Mouse (Mus musculus): ENCODE results near the gene Cyp27b1. TPM values are rescaled to one million over a fixed set of nuclear protein-coding genes. Genes with fewer than 3 reads are reported as not detected.

The Cyp27b1 gene
- polyA plus RNA-seq (2017; shearing (Covaris generic)): 1 to 10 TPM in 1 of 2 experiments, under 1 TPM in 1; 0.28 to 1.5 TPM

GRCm38 (mm10) chr10:127047954-127048353 lies at the start of gene Cyp27b1:
TSS of gene Cyp27b1 (plus strand) at chr10:127048250.

GRCm38 (mm10) chr10:127000529-127000928 lies 47.5 kb upstream of the Cyp27b1 start, which contains the start of gene Avil:
TSS of gene Avil (plus strand) at chr10:127000709.

GRCm38 (mm10) chr10:127030336-127031296 lies 17.4 kb upstream of the Cyp27b1 start, which contains the start of gene Tsfm:
TSS of gene Tsfm (minus strand) at chr10:127030840.

DNA sequence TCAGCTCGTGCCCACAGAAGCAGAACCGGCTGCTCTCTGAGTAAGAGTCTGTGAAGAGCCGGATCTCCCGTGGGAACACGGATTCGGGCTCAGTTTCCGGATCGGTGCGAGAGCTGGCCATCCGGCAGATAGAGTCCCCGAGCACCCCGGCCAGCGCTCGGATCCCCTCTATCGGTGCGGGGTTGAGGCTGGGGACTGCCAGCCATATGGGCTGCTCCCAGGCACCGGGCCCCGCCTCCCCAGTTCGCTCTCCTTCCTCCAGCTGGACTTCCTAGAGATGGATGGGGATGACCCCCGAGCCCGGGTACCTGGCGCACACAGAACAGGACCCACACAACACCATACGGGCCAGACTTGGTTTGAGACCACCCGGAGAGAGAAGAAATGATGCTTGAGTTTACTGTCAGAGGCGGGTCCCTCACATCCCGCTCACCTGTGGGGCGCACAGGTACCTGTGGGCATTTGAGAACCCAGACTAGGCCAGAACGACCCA lies 6.7 kb upstream of the Cyp27b1 start, which contains the start of the genes Mettl1 and Eef1akmt3:
Gene Mettl1 (plus strand): TSS at position 141 of the 493 bp plus-strand sequence.
Gene Eef1akmt3 (minus strand): TSS at position 240 of the 493 bp plus-strand sequence.

GRCm38 (mm10) chr10:127059968-127060916 lies 12.2 kb downstream of the Cyp27b1 start, which contains the start of gene March9:
TSS of gene March9 (minus strand) at chr10:127060184.

GRCm38 (mm10) chr10:127063239-127063872 lies 15.3 kb downstream of the Cyp27b1 start, which contains the start of gene Cdk4:
TSS of gene Cdk4 (plus strand) at chr10:127063534.

GRCm38 (mm10) chr10:127070190-127071121 lies 22.4 kb downstream of the Cyp27b1 start, which contains the start of gene Tspan31:
TSS of gene Tspan31 (minus strand) at chr10:127070264.

DNA sequence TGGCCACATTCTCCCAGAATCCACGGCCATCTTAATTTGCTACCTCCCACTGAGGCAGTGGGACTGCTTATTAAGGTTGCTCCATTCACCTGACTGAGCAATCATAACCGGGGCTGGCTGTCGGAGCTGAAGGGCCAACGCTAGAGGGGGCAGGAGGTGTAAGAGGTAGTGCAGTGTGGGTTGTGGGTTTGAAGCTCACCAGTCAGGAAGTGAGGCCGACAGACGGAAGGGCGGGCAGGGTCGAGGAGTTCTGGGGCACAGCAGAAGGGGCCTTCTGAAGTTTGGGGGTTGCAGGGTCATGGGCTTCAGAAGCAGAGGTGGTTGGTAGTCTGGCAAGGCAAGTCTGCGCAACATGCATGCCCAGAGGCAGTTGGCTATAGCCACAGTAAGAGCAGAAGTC lies 27.0 kb downstream of the Cyp27b1 start, which contains the start of gene Agap2:
Gene Agap2 (plus strand): TSS at position 205 of the 400 bp plus-strand sequence.

Other genes with a start within 250 kb of the Cyp27b1 start
- gene Atp23, start 146.9 kb upstream of the Cyp27b1 start, polyA plus RNA-seq (2017; shearing (Covaris generic)): 10 to 100 TPM; 18.6 to 22.9 TPM
- 10 to 100 TPM; 35.7 to 38.3 TPM for gene Ctdsp2, start 69.5 kb upstream of the Cyp27b1 start, polyA plus RNA-seq (2017; shearing (Covaris generic))
- 1 to 10 TPM in 1 of 2 experiments, under 1 TPM in 1; 0.22 to 1.5 TPM for gene Avil, start 47.5 kb upstream of the Cyp27b1 start, polyA plus RNA-seq (2017; shearing (Covaris generic))
- 10 to 100 TPM; 44.1 to 51.1 TPM for gene Tsfm, start 17.4 kb upstream of the Cyp27b1 start, polyA plus RNA-seq (2017; shearing (Covaris generic))
- 10 to 100 TPM; 21.4 to 21.8 TPM for gene Mettl1, start 6.8 kb upstream of the Cyp27b1 start, polyA plus RNA-seq (2017; shearing (Covaris generic))
- 1 to 10 TPM in 1 of 2 experiments, under 1 TPM in 1; 0.41 to 1.0 TPM for gene Eef1akmt3, start 6.7 kb upstream of the Cyp27b1 start, polyA plus RNA-seq (2017; shearing (Covaris generic))
- gene March9, start 11.9 kb downstream of the Cyp27b1 start, polyA plus RNA-seq (2017; shearing (Covaris generic)): 1 to 10 TPM; 1.5 to 2.8 TPM
- gene Cdk4, start 15.3 kb downstream of the Cyp27b1 start, polyA plus RNA-seq (2017; shearing (Covaris generic)): 100 to 1,000 TPM; 253 to 259 TPM
- 10 to 100 TPM; 86.6 to 89.1 TPM for gene Tspan31, start 22.0 kb downstream of the Cyp27b1 start, polyA plus RNA-seq (2017; shearing (Covaris generic))
- 10 to 100 TPM; 24.5 to 27.9 TPM for gene Agap2, start 27.0 kb downstream of the Cyp27b1 start, polyA plus RNA-seq (2017; shearing (Covaris generic))
- gene Os9, start 72.9 kb downstream of the Cyp27b1 start, polyA plus RNA-seq (2017; shearing (Covaris generic)): 100 to 1,000 TPM; 153 to 204 TPM
- gene B4galnt1, start 117.0 kb downstream of the Cyp27b1 start, polyA plus RNA-seq (2017; shearing (Covaris generic)): 100 to 1,000 TPM; 549 to 751 TPM
- gene Slc26a10, start 132.4 kb downstream of the Cyp27b1 start, polyA plus RNA-seq (2017; shearing (Covaris generic)): 1 to 10 TPM; 5.6 to 9.2 TPM
- 1 to 10 TPM in 1 of 2 experiments, under 1 TPM in 1; 0.33 to 3.3 TPM for gene Arhgef25, start 141.8 kb downstream of the Cyp27b1 start, polyA plus RNA-seq (2017; shearing (Covaris generic))
- 100 to 1,000 TPM in 1 of 2 experiments, 10 to 100 TPM in 1; 78.0 to 135 TPM for gene Dtx3, start 147.5 kb downstream of the Cyp27b1 start, polyA plus RNA-seq (2017; shearing (Covaris generic))
- 10 to 100 TPM; 31.5 to 32.3 TPM for gene Pip4k2c, start 163.3 kb downstream of the Cyp27b1 start, polyA plus RNA-seq (2017; shearing (Covaris generic))
- 1 to 10 TPM in 1 of 2 experiments, under 1 TPM in 1; 0.78 to 1.0 TPM for gene Kif5a, start 215.1 kb downstream of the Cyp27b1 start, polyA plus RNA-seq (2017; shearing (Covaris generic))
- 100 to 1,000 TPM in 1 of 2 experiments, 10 to 100 TPM in 1; 76.7 to 121 TPM for gene Dctn2, start 218.1 kb downstream of the Cyp27b1 start, polyA plus RNA-seq (2017; shearing (Covaris generic))
- 10 to 100 TPM in 1 of 2 experiments, 1 to 10 TPM in 1; 8.3 to 10.7 TPM for gene Mbd6, start 240.8 kb downstream of the Cyp27b1 start, polyA plus RNA-seq (2017; shearing (Covaris generic))

Data from inflammation-experienced regulatory T-cells (primary cell).